Mouse (Mus musculus): ENCODE results near the gene Dnah1. TPM values are rescaled to one million over a fixed set of nuclear protein-coding genes. Genes with fewer than 3 reads are reported as not detected.

The Dnah1 gene
- polyA plus RNA-seq (2014; fragmentation: Nextera tagmentation; extraction: Ambion mirVana), result 9.1 and 9.4 TPM in 2 replicates

GRCm38 (mm10) chr14:31323849-31324792 is at the start of gene Dnah1:
TSS of gene Dnah1 (minus strand) at chr14:31323896.
- peak; percentile 64; the same call in 1 of the 2 replicates for ATAC-seq (ENCODE audit: insufficient number of reproducible peaks, low FRiP score, low TSS enrichment, low read depth)
- H3K9ac ChIP-seq (ENCODE audit: low read length), result peak within 1 kb of the TSS; percentile 28; the same call in 1 of the 2 replicates
- H3K27ac ChIP-seq (replicated peaks; ENCODE audit: low read depth, low read length), result no peak within 1 kb of the TSS
- H3K27me3 ChIP-seq (ENCODE audit: control insufficient read depth, insufficient read depth, low read length), result no peaks in the 10 kb centered on the region
- WGBS, result 33% methylated on average over 28 of the region's 28 CpGs
- peak; percentile 64 for DNase-seq (ENCODE audit: low spot score)
- peak within 1 kb of the TSS; percentile 40 for H3K4me2 ChIP-seq (ENCODE audit: low read depth, severe bottlenecking)
- H3K4me1 ChIP-seq (ENCODE audit: control insufficient read depth, insufficient read depth, low read length), result no peaks in the 10 kb centered on the region
- H3K36me3 ChIP-seq (ENCODE audit: control insufficient read depth, insufficient read depth, low read length), result no peaks in the 10 kb centered on the region
- peak within 1 kb of the TSS; percentile 25 for H3K4me3 ChIP-seq (ENCODE audit: low read depth, low read length)
- H3K9me3 ChIP-seq (ENCODE audit: control insufficient read depth, low read length), result no peaks in the 10 kb centered on the region

GRCm38 (mm10) chr14:31369377-31369776 is 45.7 kb upstream of the Dnah1 start:
- no peaks in the 10 kb centered on the region for H3K4me1 ChIP-seq (ENCODE audit: control insufficient read depth, insufficient read depth, low read length)
- no peak overlapping the region for H3K27ac ChIP-seq (replicated peaks; ENCODE audit: low read depth, low read length)
- H3K4me2 ChIP-seq (ENCODE audit: low read depth, severe bottlenecking), result no peak overlapping the region
- no peak overlapping the region for H3K4me3 ChIP-seq (ENCODE audit: low read depth, low read length)
- H3K27me3 ChIP-seq (ENCODE audit: control insufficient read depth, insufficient read depth, low read length), result no peaks in the 10 kb centered on the region
- ATAC-seq (ENCODE audit: insufficient number of reproducible peaks, low FRiP score, low TSS enrichment, low read depth) (no peak), DNase-seq (ENCODE audit: low spot score) (no peak)
- no peak overlapping the region for H3K9ac ChIP-seq (ENCODE audit: low read length)
- peaks cover 10% of the 10 kb centered on the region for H3K36me3 ChIP-seq (ENCODE audit: control insufficient read depth, insufficient read depth, low read length)
- H3K9me3 ChIP-seq (ENCODE audit: control insufficient read depth, low read length), result no peaks in the 10 kb centered on the region
- 92% methylated on average over 3 of the region's 3 CpGs for WGBS

GRCm38 (mm10) chr14:31367951-31368350 is 44.3 kb upstream of the Dnah1 start:
- H3K4me2 ChIP-seq (ENCODE audit: low read depth, severe bottlenecking), result no peak overlapping the region
- H3K36me3 ChIP-seq (ENCODE audit: control insufficient read depth, insufficient read depth, low read length), result peaks cover 17% of the 10 kb centered on the region
- 94% methylated on average over 7 of the region's 7 CpGs for WGBS
- no peak overlapping the region for H3K27ac ChIP-seq (replicated peaks; ENCODE audit: low read depth, low read length)
- no peaks in the 10 kb centered on the region for H3K4me1 ChIP-seq (ENCODE audit: control insufficient read depth, insufficient read depth, low read length)
- no peaks in the 10 kb centered on the region for H3K27me3 ChIP-seq (ENCODE audit: control insufficient read depth, insufficient read depth, low read length)
- ATAC-seq (ENCODE audit: insufficient number of reproducible peaks, low FRiP score, low TSS enrichment, low read depth) (no peak), DNase-seq (ENCODE audit: low spot score) (no peak)
- H3K9me3 ChIP-seq (ENCODE audit: control insufficient read depth, low read length), result no peaks in the 10 kb centered on the region
- H3K9ac ChIP-seq (ENCODE audit: low read length), result no peak overlapping the region
- no peak overlapping the region for H3K4me3 ChIP-seq (ENCODE audit: low read depth, low read length)

GRCm38 (mm10) chr14:31365350-31365749 is 41.7 kb upstream of the Dnah1 start:
- no peak overlapping the region for H3K4me2 ChIP-seq (ENCODE audit: low read depth, severe bottlenecking)
- ATAC-seq (ENCODE audit: insufficient number of reproducible peaks, low FRiP score, low TSS enrichment, low read depth) (no peak), DNase-seq (ENCODE audit: low spot score) (peak; percentile 75)
- no peak overlapping the region for H3K9ac ChIP-seq (ENCODE audit: low read length)
- H3K27me3 ChIP-seq (ENCODE audit: control insufficient read depth, insufficient read depth, low read length), result no peaks in the 10 kb centered on the region
- H3K4me3 ChIP-seq (ENCODE audit: low read depth, low read length), result no peak overlapping the region
- H3K36me3 ChIP-seq (ENCODE audit: control insufficient read depth, insufficient read depth, low read length), result peaks cover 12% of the 10 kb centered on the region
- H3K4me1 ChIP-seq (ENCODE audit: control insufficient read depth, insufficient read depth, low read length), result no peaks in the 10 kb centered on the region
- H3K9me3 ChIP-seq (ENCODE audit: control insufficient read depth, low read length), result no peaks in the 10 kb centered on the region
- no peak overlapping the region for H3K27ac ChIP-seq (replicated peaks; ENCODE audit: low read depth, low read length)

GRCm38 (mm10) chr14:31364589-31364988 is 40.9 kb upstream of the Dnah1 start:
- no peak overlapping the region for H3K27ac ChIP-seq (replicated peaks; ENCODE audit: low read depth, low read length)
- peaks cover 12% of the 10 kb centered on the region for H3K36me3 ChIP-seq (ENCODE audit: control insufficient read depth, insufficient read depth, low read length)
- WGBS, result 92% methylated on average over 4 of the region's 4 CpGs
- H3K4me3 ChIP-seq (ENCODE audit: low read depth, low read length), result no peak overlapping the region
- ATAC-seq (ENCODE audit: insufficient number of reproducible peaks, low FRiP score, low TSS enrichment, low read depth), result no peak
- no peak for DNase-seq (ENCODE audit: low spot score)
- no peaks in the 10 kb centered on the region for H3K9me3 ChIP-seq (ENCODE audit: control insufficient read depth, low read length)
- no peaks in the 10 kb centered on the region for H3K27me3 ChIP-seq (ENCODE audit: control insufficient read depth, insufficient read depth, low read length)
- H3K4me2 ChIP-seq (ENCODE audit: low read depth, severe bottlenecking), result no peak overlapping the region
- H3K9ac ChIP-seq (ENCODE audit: low read length), result no peak overlapping the region
- no peaks in the 10 kb centered on the region for H3K4me1 ChIP-seq (ENCODE audit: control insufficient read depth, insufficient read depth, low read length)

GRCm38 (mm10) chr14:31362236-31362635 is 38.5 kb upstream of the Dnah1 start:
- Histone ChIP-seq H3K9ac (ENCODE audit: low read length) (no peak overlapping the region), H3K9me3 (ENCODE audit: control insufficient read depth, low read length) (no peaks in the 10 kb centered on the region), H3K36me3 (ENCODE audit: control insufficient read depth, insufficient read depth, low read length) (peaks cover 13% of the 10 kb centered on the region), H3K27me3 (ENCODE audit: control insufficient read depth, insufficient read depth, low read length) (no peaks in the 10 kb centered on the region), H3K4me3 (ENCODE audit: low read depth, low read length) (no peak overlapping the region), H3K4me1 (ENCODE audit: control insufficient read depth, insufficient read depth, low read length) (no peaks in the 10 kb centered on the region), H3K27ac (replicated peaks; ENCODE audit: low read depth, low read length) (no peak overlapping the region), H3K4me2 (ENCODE audit: low read depth, severe bottlenecking) (no peak overlapping the region)
- DNase-seq (ENCODE audit: low spot score) (no peak), ATAC-seq (ENCODE audit: insufficient number of reproducible peaks, low FRiP score, low TSS enrichment, low read depth) (no peak)
- WGBS, result 89% methylated on average over 2 of the region's 2 CpGs

- H3K27me3 ChIP-seq (ENCODE audit: control insufficient read depth, insufficient read depth, low read length), result no peaks in the 10 kb centered on the region
- no peaks in the 10 kb centered on the region for H3K9me3 ChIP-seq (ENCODE audit: control insufficient read depth, low read length)
- H3K9ac ChIP-seq (ENCODE audit: low read length), result no peak overlapping the region
- 94% methylated on average over 1 of the region's 1 CpGs for WGBS
- H3K36me3 ChIP-seq (ENCODE audit: control insufficient read depth, insufficient read depth, low read length), result no peaks in the 10 kb centered on the region
- H3K4me2 ChIP-seq (ENCODE audit: low read depth, severe bottlenecking), result no peak overlapping the region
- no peak overlapping the region for H3K27ac ChIP-seq (replicated peaks; ENCODE audit: low read depth, low read length)
- DNase-seq (ENCODE audit: low spot score), result no peak
- H3K4me3 ChIP-seq (ENCODE audit: low read depth, low read length), result no peak overlapping the region
- H3K4me1 ChIP-seq (ENCODE audit: control insufficient read depth, insufficient read depth, low read length), result no peaks in the 10 kb centered on the region
- no peak for ATAC-seq (ENCODE audit: insufficient number of reproducible peaks, low FRiP score, low TSS enrichment, low read depth)
Measured at GRCm38 (mm10) chr14:31345367-31345766, 21.7 kb upstream of the Dnah1 start.

GRCm38 (mm10) chr14:31343241-31343640 is 19.5 kb upstream of the Dnah1 start:
- Histone ChIP-seq H3K4me1 (ENCODE audit: control insufficient read depth, insufficient read depth, low read length) (no peaks in the 10 kb centered on the region), H3K27me3 (ENCODE audit: control insufficient read depth, insufficient read depth, low read length) (no peaks in the 10 kb centered on the region), H3K4me2 (ENCODE audit: low read depth, severe bottlenecking) (no peak overlapping the region), H3K9me3 (ENCODE audit: control insufficient read depth, low read length) (no peaks in the 10 kb centered on the region), H3K4me3 (ENCODE audit: low read depth, low read length) (no peak overlapping the region), H3K27ac (replicated peaks; ENCODE audit: low read depth, low read length) (no peak overlapping the region), H3K9ac (ENCODE audit: low read length) (no peak overlapping the region), H3K36me3 (ENCODE audit: control insufficient read depth, insufficient read depth, low read length) (no peaks in the 10 kb centered on the region)
- WGBS, result 86% methylated on average over 8 of the region's 8 CpGs
- no peak for ATAC-seq (ENCODE audit: insufficient number of reproducible peaks, low FRiP score, low TSS enrichment, low read depth)
- no peak for DNase-seq (ENCODE audit: low spot score)

All from limb, embryonic 11.5 days (tissue).